Mouse (Mus musculus) left cerebral cortex, postnatal 36 days (tissue): ENCODE measurements around the gene Elavl4. TPM values are rescaled to one million over a fixed set of nuclear protein-coding genes. Genes with fewer than 3 reads are reported as not detected.
A peak's percentile ranks its signal among the peaks of the same experiment; 100 is the strongest.

ENCODE experiments used
- DNase-seq, 2 experiments: peaks; one replicate each; pipeline ENCODE4 v3.0.0; 2021 to 2022; ENCODE audit warnings: low spot score in 2 of 2, mixed read lengths in 1 of 2
- intact Hi-C: fragments of 180-260 bp; cut with DNase I; formaldehyde crosslinking; loops from one replicate; pipeline ENCODE4 v1.15.1; 2025
- total RNA-seq, 2 experiments: library from RNA; stranded (reverse); gene quantifications; 2 replicates each; pipeline ENCODE4 v1.2.3; 2021

Gene Elavl4
- total RNA-seq, 2 experiments from 2014 or later: 107 to 111 TPM

GRCm38 (mm10) chr4:110284446-110284845 lies 67.3 kb downstream of the Elavl4 start:
- DNase-seq: no peak
- intact Hi-C loops: loop anchor here (10.0 kb wide), 1 partner anchor 160 kb away; no protein-coding TSS in a partner anchor

DNA sequence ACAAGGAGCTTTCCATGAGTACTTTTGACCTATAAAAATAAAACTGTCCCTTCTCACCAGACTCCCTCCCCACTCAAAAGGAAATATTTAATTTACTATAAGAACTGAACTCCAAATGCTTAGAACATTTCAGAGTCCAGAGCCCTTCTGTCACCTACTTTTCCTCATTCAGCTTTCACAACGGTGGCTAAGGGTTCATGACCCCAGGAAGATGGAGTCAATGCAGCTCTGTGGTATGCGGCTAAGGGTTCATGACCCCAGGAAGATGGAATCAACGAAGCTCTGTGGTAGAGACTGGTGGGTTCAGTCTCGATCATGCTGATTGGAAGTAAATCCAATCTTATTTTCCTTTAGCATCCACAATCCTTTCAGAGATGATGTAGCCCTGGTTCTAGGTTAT lies 81.7 kb downstream of the Elavl4 start:
- DNase-seq: no peak
- intact Hi-C loops: no loop called here

DNA sequence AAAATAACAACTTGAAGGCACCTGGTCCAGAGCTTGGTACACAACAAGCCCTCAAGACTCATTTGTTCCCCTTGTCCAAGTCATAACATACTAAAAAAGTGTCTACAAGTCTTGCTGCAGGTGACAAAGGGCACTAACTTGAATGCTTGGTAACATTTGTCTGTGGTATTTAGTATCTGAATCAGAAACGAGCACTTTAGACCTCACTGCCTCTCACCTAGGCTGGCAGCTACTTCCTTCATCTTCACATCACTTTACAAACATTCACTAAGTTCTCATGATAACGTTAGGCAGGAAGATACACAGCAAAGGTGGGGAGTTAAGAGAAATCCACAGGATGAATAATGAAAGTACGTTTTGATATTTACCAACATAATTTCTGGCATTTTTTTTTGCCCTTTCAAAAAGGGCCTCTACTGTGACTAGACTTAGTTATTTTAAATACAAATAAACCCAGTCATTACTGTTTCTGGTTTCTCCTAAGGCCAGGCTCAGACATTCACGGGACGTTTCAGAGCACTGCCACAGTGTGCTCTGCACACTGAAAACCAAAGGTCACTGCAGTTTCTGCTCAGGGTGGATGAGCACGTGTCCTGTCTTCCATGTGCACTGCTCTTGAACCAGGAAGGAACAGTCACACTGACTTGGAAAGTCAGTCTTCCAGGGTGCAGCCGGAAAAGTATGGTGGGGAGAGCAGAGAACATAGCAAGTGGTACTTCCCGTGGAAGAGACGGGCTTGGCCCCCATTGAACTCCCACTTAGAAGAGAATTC lies 84.7 kb downstream of the Elavl4 start:
- no peak for DNase-seq
- intact Hi-C loops: no loop called here

DNA sequence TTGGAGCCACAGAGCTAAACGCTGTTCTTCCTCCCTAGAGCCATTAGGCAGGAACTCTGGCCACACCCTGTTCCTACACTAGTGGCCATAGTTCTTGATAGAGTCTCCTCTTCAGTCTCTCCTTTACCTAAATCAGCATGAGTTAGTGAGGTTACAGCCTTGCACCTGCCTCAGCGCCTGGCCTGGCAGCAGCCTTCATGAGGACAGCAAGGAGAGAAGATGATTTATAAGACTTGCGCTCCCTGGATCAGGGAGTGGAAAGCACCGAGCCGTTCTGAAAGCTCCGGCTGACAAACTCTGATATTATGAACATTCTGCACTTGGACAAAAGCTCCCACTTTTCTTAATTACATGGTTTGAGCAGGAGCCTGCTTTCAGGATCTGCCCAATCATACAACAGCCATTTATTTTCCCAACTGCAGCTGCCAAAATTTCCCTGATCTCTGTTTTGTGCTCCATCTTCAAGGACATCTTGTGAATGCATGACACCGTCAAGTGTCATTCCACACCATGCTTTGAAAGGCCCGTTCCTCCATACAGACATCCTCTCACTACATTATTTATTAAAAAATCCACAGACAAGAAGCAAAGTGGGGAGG lies 87.3 kb downstream of the Elavl4 start:
- intact Hi-C loops: no loop called here

GRCm38 (mm10) chr4:110257360-110257759 lies 94.3 kb downstream of the Elavl4 start:
- peak; percentile 20 to 30 for DNase-seq
- intact Hi-C loops: no loop called here

More for the DNA sequence above, 87.3 kb downstream of the Elavl4 start:
- no peak for DNase-seq

GRCm38 (mm10) chr4:110255617-110256016 lies 96.1 kb downstream of the Elavl4 start:
- DNase-seq: no peak
- intact Hi-C loops: no loop called here

DNA sequence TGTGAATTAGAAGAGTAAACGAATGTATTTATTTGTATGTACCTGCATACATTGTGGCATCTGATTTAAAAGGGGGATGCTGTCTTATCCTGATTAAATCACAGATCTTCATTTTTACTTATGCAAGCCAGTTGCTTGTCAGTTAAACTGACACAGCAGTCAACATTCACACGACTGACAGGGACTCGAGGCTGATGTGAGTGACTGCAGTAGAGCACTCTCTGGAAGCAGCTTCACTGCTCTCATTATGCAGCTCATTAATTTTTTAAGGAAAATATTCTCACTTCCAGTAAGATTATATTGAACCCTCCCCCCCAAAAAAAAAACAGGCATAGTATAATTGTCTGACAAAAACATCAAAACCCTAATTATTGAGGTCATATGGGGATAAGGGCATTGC lies 101.7 kb downstream of the Elavl4 start:
- DNase-seq: no peak
- intact Hi-C loops: no loop called here

- intact Hi-C loops: no loop called here
- DNase-seq: no peak
Observed at GRCm38 (mm10) chr4:110242879-110243278, 108.8 kb downstream of the Elavl4 start.

DNA sequence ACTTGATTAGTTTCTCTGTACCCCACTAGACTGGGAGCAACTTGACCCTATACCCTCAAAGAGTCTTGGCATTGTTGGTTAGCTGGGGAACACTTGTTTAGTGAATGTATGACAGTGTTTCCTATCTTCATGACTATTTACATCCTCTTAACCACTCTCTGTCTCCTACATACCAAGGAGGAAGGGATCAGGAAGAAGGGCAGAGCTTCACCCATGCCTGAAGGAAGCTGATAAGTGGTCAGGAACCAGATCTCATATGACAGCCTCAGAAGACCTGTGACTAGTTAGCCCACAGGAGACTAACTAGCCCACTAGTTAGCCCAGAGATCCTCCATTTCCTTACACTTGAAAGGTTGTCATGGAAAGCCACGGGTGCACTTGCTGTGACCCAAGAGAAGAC lies 117.2 kb downstream of the Elavl4 start:
- intact Hi-C loops: no loop called here
- no peak for DNase-seq

DNA sequence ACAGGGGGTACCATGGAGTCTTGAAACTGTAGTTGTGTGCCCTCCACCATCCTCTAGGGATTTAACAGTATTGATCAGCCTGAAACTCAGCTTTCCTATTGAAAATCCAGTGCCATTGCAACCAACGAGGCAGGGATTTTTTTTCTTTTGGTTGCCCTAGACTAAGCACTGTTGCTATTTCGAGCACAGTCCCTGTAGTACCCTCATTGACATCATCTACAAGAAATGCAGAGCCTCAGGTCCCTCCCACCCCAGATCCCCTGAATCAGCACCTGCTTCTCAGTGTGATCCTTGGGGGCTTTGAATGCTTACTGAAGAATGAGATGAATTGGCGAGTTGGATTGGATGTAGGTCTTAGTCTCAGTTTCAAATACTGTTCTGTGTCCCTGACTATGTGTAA lies 119.4 kb downstream of the Elavl4 start:
- intact Hi-C loops: no loop called here

DNA sequence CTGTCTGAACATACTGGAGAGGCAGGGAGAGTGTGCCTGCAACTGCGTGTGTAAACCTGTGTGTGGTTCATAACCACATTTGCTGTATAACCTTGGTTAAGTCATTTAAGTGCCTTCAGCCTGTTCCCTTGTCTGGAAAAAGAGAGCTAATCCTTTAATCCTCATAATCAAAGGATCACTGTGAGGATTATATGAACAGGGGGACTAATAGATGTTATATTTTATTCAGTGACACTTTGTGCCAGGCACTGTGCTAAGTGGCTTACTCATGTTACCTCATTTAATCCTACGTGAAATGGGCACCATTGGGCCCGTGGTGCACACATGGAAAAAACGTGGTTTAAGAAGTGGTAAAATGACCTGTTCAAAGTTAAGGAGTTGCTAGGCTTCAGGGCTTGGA lies 119.9 kb downstream of the Elavl4 start:
- DNase-seq: no peak
- intact Hi-C loops: no loop called here

More for the DNA sequence above, 119.4 kb downstream of the Elavl4 start:
- no peak for DNase-seq

DNA sequence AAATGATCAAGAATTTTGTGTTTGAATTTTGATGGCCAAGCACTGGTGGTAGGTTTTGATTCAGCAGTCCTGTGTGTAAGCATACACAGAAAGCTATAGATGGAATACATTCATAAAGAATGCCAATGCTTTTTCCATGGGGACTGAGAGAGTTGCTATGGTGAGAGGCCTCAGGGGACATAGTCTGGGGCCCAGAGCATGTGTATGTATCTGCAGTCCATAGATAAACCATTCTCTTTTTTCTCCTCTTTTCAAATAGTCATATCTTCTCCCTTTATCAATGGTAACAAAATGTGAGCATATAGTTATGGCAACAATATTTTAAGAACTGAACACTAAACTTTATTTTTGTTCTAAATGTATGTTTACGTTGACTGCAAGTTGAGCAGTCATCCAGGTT lies 122.1 kb downstream of the Elavl4 start:
- no peak for DNase-seq
- intact Hi-C loops: loop anchor here (5.0 kb wide), 1 partner anchor 58 kb away; no protein-coding TSS in a partner anchor

- DNase-seq: no peak
- intact Hi-C loops: loop anchor here (5.0 kb wide), 1 partner anchor 58 kb away; no protein-coding TSS in a partner anchor
Observed at GRCm38 (mm10) chr4:110229238-110229637, 122.5 kb downstream of the Elavl4 start.

DNA sequence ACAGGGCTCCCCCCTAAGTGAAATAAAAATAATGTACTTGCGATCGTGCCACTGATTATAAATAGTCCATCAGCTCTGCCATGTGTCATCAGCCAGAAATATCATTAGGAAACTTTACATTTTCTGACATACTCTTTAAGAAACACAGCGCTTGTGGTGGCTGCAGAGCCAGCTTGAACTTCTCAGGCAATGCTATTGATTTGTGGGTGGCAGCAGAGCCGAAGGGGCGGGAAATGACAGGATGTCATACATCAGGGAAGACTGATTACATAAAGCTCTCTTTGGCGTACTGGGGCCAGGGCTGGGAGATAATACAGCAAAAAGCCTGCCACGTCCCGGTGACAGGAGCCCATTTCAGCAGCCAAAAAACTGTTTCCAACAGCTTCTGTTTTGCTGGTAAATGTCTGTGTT lies 124.1 kb downstream of the Elavl4 start:
- peak in 1 of 2 experiments; percentile 40 for DNase-seq
- intact Hi-C loops: loop anchor here (5.0 kb wide), 1 partner anchor 60 kb away; no protein-coding TSS in a partner anchor

DNA sequence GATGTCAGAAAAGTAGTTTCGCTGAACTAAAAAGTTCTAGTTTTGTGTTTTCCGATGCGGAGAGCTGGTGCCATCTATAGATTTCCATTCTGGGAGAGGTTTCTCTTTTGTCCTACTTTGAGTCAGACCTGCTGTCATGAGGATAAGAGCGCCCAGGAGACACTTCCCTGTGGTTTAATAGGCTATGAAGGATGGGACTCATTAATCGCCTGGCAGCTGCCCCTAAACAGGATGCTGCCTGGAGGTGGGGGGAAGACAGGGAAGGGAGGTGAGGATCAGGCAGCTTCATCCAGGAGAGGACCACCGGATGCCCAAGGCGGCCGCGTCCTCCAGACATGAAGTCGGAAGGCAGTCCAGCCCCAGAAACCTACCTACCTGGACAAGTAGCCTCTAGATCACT lies 126.2 kb downstream of the Elavl4 start:
- no peak for DNase-seq
- intact Hi-C loops: loop anchor here (5.0 kb wide), 1 partner anchor 62 kb away; no protein-coding TSS in a partner anchor

GRCm38 (mm10) chr4:110218819-110219218 lies 132.9 kb downstream of the Elavl4 start:
- intact Hi-C loops: no loop called here

DNA sequence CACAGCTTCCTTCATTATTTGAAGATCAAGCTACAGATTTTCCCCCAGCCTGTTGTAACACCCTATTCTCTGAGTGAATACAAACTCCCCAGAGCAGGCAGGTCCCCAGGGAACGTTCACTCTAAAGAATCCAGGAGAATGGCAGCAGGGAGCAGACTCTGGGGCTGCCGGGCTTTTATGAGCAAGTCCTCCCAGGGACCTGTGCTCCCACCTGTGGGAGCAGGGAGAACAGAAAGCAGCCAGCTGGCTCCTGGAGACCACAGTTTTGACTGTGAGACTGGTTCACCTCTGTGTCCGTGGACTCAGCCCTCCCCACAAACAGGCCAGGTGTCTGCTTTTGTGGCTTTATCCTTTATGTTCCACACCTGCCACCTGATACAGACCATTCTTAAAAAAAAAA lies 134.2 kb downstream of the Elavl4 start:
- intact Hi-C loops: no loop called here
- no peak for DNase-seq

More at GRCm38 (mm10) chr4:110218819-110219218, 132.9 kb downstream of the Elavl4 start:
- DNase-seq: no peak

- intact Hi-C loops: no loop called here
- no peak for DNase-seq
Observed at GRCm38 (mm10) chr4:110214543-110214942, 137.2 kb downstream of the Elavl4 start.

GRCm38 (mm10) chr4:110213666-110214065 lies 138.0 kb downstream of the Elavl4 start:
- DNase-seq: no peak
- intact Hi-C loops: no loop called here

DNA sequence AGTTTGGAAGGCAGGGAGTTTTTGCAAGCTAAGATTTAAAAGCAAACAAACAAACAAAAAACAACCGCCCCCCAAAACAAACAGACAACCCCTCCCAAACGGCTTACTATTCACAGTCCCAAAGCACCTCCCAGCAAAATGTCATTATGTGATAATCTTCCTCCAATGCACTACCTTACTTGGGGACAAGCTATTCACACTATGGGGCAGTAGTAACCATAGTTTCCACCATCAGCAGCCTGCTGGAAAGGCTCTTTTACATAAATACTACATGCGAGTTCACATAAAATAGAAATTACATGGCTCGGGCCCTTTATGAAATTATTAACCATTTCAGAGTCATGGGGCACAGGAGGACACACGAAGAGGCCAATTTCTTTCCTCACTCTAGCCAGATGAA lies 141.5 kb downstream of the Elavl4 start:
- intact Hi-C loops: no loop called here
- no peak for DNase-seq

GRCm38 (mm10) chr4:110209613-110210012 lies 142.1 kb downstream of the Elavl4 start:
- DNase-seq: no peak
- intact Hi-C loops: no loop called here
